Mouse (Mus musculus): ENCODE measurements around the gene Drg1. TPM values are rescaled to one million over a fixed set of nuclear protein-coding genes. Genes with fewer than 3 reads are reported as not detected.
A peak's percentile ranks its signal among the peaks of the same experiment; 100 is the strongest.

The Drg1 gene
- polyA plus RNA-seq, 1 experiment from 2014 or later, result 142 TPM

DNA sequence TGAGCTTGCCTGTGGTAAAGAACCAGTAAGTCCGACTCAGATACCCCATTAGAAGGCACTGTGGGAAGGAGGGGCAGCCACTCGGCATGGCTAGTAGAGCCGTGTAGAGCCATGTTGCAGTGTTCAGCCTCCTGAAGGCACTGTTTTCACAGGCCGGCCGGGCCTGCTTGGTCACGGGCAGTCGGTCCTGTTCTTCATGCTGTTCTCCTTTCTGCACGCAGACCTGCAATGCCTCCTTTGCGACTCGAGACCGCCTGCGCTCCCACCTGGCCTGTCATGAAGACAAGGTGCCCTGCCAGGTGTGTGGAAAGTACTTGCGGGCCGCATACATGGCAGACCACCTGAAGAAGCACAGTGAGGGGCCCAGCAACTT lies 32.6 kb upstream of the Drg1 start:
- Histone ChIP-seq H3K4me3 (no peak overlapping the region), H3K27ac (no peak overlapping the region), H3K4me2 (no peak overlapping the region)

DNA sequence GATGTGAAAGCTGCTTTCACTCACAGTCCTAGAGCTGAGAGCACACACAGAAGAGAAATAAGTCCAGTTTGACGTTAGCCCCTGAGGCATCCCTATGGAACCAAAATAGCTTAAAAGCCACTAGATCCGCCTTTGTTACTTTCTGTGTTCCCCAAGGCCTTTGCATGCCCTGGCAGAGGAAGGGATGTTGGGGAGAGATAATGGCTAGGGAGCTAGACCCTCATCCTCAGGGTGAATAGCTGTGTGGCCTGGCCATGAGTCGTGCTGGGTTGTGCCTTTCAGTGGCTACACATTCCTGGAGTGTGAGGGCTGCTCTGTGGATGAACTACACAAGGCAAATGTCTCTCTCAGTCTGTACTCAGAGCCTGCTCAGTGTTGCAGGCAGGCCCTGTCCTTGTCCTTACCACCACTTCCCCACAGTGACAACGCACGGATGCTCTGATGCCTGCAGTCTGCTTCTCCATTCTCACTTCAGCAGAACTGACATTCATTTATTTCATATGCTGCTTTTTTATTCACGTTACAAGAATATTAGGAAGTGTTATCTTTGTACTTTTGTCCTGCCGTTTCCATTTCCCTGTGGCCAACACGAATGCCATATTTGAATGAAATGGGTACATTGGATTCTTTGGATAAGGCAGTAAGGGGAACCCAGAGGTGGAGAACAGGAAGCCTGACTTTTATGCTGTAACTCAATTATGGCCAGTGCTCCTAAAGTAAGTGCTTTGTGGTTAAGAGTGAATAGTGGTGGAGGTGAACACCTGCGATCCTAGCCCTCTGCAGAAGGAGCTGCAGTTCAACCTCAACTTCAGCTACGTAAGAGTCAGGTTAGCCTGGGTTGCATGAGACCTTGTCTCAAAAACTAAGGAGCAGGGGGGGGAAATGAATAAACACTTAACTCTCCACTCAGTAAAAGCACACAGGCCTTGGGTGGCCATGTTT lies 31.9 kb upstream of the Drg1 start:
- Histone ChIP-seq H3K4me1 (replicated peaks) (peaks cover 41% of the 10 kb centered on the region), H3K27ac (no peak overlapping the region)

More for the DNA sequence above, 32.6 kb upstream of the Drg1 start:
- H3K27me3 ChIP-seq, result no peaks in the 10 kb centered on the region
- H3K4me1 ChIP-seq (replicated peaks), result peaks cover 34% of the 10 kb centered on the region
- no peak for ATAC-seq (replicated peaks; ENCODE audit: insufficient number of reproducible peaks, insufficient read depth, low FRiP score, low read depth)
- H3K36me3 ChIP-seq, result peaks cover 65% of the 10 kb centered on the region
- H3K9me3 ChIP-seq (replicated peaks), result no peaks in the 10 kb centered on the region
- no peak overlapping the region for H3K9ac ChIP-seq
- WGBS, result 85% methylated on average over 14 of the region's 14 CpGs

GRCm38 (mm10) chr11:3296056-3296455 lies 29.8 kb upstream of the Drg1 start:
- no peak overlapping the region for H3K4me2 ChIP-seq
- H3K27me3 ChIP-seq, result no peaks in the 10 kb centered on the region
- peaks cover 48% of the 10 kb centered on the region for H3K4me1 ChIP-seq (replicated peaks)
- no peak overlapping the region for H3K9ac ChIP-seq
- no peak overlapping the region for H3K27ac ChIP-seq
- no peak overlapping the region for H3K4me3 ChIP-seq
- no peaks in the 10 kb centered on the region for H3K9me3 ChIP-seq (replicated peaks)
- H3K36me3 ChIP-seq, result peaks cover 58% of the 10 kb centered on the region
- WGBS, result 65% methylated on average over 5 of the region's 5 CpGs
- no peak for ATAC-seq (replicated peaks; ENCODE audit: insufficient number of reproducible peaks, insufficient read depth, low FRiP score, low read depth)

More for the DNA sequence above, 31.9 kb upstream of the Drg1 start:
- H3K27me3 ChIP-seq, result no peaks in the 10 kb centered on the region
- no peaks in the 10 kb centered on the region for H3K9me3 ChIP-seq (replicated peaks)
- H3K36me3 ChIP-seq, result peaks cover 68% of the 10 kb centered on the region
- no peak overlapping the region for H3K4me3 ChIP-seq
- 78% methylated on average over 10 of the region's 10 CpGs for WGBS
- ATAC-seq (replicated peaks; ENCODE audit: insufficient number of reproducible peaks, insufficient read depth, low FRiP score, low read depth), result no peak
- no peak overlapping the region for H3K9ac ChIP-seq
- no peak overlapping the region for H3K4me2 ChIP-seq

GRCm38 (mm10) chr11:3294641-3295040 lies 28.4 kb upstream of the Drg1 start:
- H3K9ac ChIP-seq, result no peak overlapping the region
- 95% methylated on average over 2 of the region's 2 CpGs for WGBS
- no peak overlapping the region for H3K4me2 ChIP-seq
- H3K36me3 ChIP-seq, result peaks cover 44% of the 10 kb centered on the region
- H3K9me3 ChIP-seq (replicated peaks), result no peaks in the 10 kb centered on the region
- no peak for ATAC-seq (replicated peaks; ENCODE audit: insufficient number of reproducible peaks, insufficient read depth, low FRiP score, low read depth)
- no peaks in the 10 kb centered on the region for H3K27me3 ChIP-seq
- H3K4me3 ChIP-seq, result 0 out of 2 replicates have a peak overlapping the region, but pooled peaks have one; percentile 77
- no peak overlapping the region for H3K27ac ChIP-seq
- peaks cover 50% of the 10 kb centered on the region for H3K4me1 ChIP-seq (replicated peaks)

DNA sequence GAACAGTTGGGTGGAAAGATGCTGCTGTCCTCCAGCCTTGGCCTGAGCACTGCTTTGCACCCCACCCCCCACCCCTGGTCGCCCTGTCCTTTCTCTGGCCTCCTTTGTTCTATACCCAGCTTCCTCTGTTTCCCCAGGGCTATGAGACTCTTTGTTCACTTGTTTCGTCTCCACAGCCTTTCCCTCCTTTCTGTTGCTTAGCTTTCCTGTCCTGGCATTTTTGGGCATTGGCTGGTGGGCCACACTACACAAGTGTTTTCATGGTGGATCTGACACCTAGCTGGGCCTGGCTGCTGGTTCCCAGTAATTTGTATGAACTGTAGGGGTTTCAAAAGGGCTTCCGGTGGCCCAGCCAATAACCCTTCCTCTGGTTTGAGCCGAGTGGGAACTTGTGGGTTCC lies 27.1 kb upstream of the Drg1 start:
- H3K4me2 ChIP-seq, result peak overlapping the region; percentile 85
- H3K4me3 ChIP-seq, result peak overlapping the region; percentile 77
- no peaks in the 10 kb centered on the region for H3K27me3 ChIP-seq
- WGBS, result 53% methylated on average over 4 of the region's 4 CpGs
- peaks cover 31% of the 10 kb centered on the region for H3K36me3 ChIP-seq
- peak overlapping the region; percentile 99; the same call in 1 of the 2 replicates for H3K27ac ChIP-seq
- H3K9ac ChIP-seq, result peak overlapping the region; percentile 99
- H3K4me1 ChIP-seq (replicated peaks), result peaks cover 53% of the 10 kb centered on the region
- no peaks in the 10 kb centered on the region for H3K9me3 ChIP-seq (replicated peaks)
- ATAC-seq (replicated peaks; ENCODE audit: insufficient number of reproducible peaks, insufficient read depth, low FRiP score, low read depth), result no peak

DNA sequence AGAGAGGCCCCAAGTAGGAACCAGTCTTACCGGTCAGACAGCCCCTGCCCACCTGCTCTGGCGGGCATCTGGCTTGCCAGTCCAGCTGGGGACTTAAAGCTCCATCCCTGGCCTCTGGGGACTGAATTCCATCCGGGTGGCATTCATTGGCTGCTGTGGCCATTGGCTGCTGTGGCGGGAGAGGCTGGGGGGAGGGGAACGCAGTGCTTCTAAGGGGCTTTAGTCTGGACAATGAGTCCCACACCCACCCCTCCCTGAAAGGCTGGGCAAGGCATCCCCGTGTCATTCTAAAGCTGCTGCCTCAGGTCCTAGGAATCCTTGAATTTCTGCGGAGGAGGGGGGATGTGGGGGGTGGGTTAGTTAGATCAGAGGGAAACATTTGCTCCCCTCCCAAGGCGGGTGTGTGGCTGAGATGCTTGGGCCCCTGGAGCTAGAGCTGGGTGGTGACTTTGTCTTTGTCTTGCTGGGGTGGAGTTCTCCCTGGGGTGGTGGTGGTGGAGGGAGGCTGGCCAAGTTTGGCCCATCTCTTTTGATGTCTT lies 26.6 kb upstream of the Drg1 start:
- Histone ChIP-seq H3K9ac (peak overlapping the region; percentile 99), H3K4me2 (peak overlapping the region; percentile 85), H3K4me1 (replicated peaks) (peaks cover 57% of the 10 kb centered on the region), H3K9me3 (replicated peaks) (no peaks in the 10 kb centered on the region), H3K27ac (peak overlapping the region; percentile 99), H3K4me3 (peak overlapping the region; percentile 77), H3K27me3 (no peaks in the 10 kb centered on the region), H3K36me3 (peaks cover 31% of the 10 kb centered on the region)
- no peak for ATAC-seq (replicated peaks; ENCODE audit: insufficient number of reproducible peaks, insufficient read depth, low FRiP score, low read depth)
- 4% methylated on average over 8 of the region's 8 CpGs for WGBS

DNA sequence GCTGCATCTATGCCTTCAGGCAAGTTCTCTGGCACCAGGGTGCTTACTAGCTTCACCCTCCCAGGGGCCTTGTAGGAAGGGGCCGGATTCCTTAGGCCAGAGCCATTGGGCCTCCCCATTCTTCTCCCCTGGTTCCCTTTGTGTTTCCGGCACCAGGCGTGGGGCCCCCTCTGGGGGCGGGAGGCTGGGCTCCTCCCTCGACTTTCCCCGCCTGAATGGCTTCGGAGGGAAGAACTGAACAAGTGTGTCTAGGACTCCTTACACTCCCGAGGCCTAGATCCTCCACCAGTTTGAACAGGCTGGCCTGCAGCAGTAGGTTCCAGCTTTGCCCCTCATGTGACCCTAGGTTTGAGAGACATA lies 25.8 kb upstream of the Drg1 start:
- Histone ChIP-seq H3K9me3 (replicated peaks) (no peaks in the 10 kb centered on the region), H3K27ac (peak overlapping the region; percentile 99), H3K4me3 (peak overlapping the region; percentile 77), H3K9ac (peak overlapping the region; percentile 99), H3K36me3 (peaks cover 31% of the 10 kb centered on the region), H3K27me3 (no peaks in the 10 kb centered on the region), H3K4me1 (replicated peaks) (peaks cover 57% of the 10 kb centered on the region), H3K4me2 (peak overlapping the region; percentile 85)
- WGBS, result under 1% methylated on average over 8 of the region's 8 CpGs
- ATAC-seq (replicated peaks; ENCODE audit: insufficient number of reproducible peaks, insufficient read depth, low FRiP score, low read depth), result no peak

- no peak for ATAC-seq (replicated peaks; ENCODE audit: insufficient number of reproducible peaks, insufficient read depth, low FRiP score, low read depth)
- peaks cover 29% of the 10 kb centered on the region for H3K36me3 ChIP-seq
- H3K4me2 ChIP-seq, result peak overlapping the region; percentile 85
- H3K4me3 ChIP-seq, result peak overlapping the region; percentile 77
- WGBS, result 2% methylated on average over 26 of the region's 26 CpGs
- H3K27ac ChIP-seq, result peak overlapping the region; percentile 99
- peak overlapping the region; percentile 99 for H3K9ac ChIP-seq
- peaks cover 57% of the 10 kb centered on the region for H3K4me1 ChIP-seq (replicated peaks)
- no peaks in the 10 kb centered on the region for H3K27me3 ChIP-seq
- H3K9me3 ChIP-seq (replicated peaks), result no peaks in the 10 kb centered on the region
Measured at GRCm38 (mm10) chr11:3291311-3292061, 25.3 kb upstream of the Drg1 start.

DNA sequence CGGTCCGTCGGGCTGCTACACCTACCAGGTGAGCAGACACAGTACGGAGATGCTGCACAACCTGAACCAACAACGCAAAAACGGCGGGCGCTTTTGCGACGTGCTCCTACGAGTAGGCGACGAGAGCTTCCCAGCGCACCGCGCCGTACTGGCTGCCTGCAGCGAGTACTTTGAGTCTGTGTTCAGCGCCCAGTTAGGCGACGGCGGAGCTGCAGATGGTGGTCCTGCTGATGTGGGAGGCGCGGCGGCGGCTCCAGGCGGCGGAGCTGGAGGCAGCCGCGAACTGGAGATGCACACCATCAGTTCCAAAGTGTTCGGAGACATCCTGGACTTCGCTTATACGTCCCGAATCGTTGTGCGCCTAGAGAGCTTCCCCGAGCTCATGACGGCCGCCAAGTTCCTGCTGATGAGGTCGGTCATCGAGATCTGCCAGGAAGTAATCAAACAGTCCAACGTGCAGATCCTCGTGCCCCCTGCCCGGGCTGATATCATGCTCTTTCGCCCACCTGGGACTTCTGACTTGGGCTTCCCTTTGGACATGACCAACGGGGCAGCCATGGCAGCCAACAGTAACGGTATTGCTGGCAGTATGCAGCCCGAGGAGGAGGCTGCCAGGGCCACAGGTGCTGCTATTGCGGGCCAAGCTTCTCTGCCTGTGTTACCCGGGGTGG lies 24.6 kb upstream of the Drg1 start:
- WGBS, result under 1% methylated on average over 50 of the region's 50 CpGs
- ATAC-seq (replicated peaks; ENCODE audit: insufficient number of reproducible peaks, insufficient read depth, low FRiP score, low read depth), result no peak
- H3K27me3 ChIP-seq, result no peaks in the 10 kb centered on the region
- peaks cover 53% of the 10 kb centered on the region for H3K4me1 ChIP-seq (replicated peaks)
- peak overlapping the region; percentile 77 for H3K4me3 ChIP-seq
- peak overlapping the region; percentile 99 for H3K27ac ChIP-seq
- H3K36me3 ChIP-seq, result peaks cover 25% of the 10 kb centered on the region
- no peaks in the 10 kb centered on the region for H3K9me3 ChIP-seq (replicated peaks)
- H3K4me2 ChIP-seq, result peak overlapping the region; percentile 85
- peak overlapping the region; percentile 99 for H3K9ac ChIP-seq

- WGBS, result under 1% methylated on average over 79 of the region's 92 CpGs
- Histone ChIP-seq H3K4me1 (replicated peaks) (peaks cover 48% of the 10 kb centered on the region), H3K9me3 (replicated peaks) (no peaks in the 10 kb centered on the region), H3K36me3 (peaks cover 20% of the 10 kb centered on the region), H3K4me2 (peak overlapping the region; percentile 85), H3K4me3 (peak overlapping the region; percentile 77), H3K27me3 (no peaks in the 10 kb centered on the region), H3K27ac (peak overlapping the region; percentile 99), H3K9ac (peak overlapping the region; percentile 99)
- peak; percentile 66 for ATAC-seq (replicated peaks; ENCODE audit: insufficient number of reproducible peaks, insufficient read depth, low FRiP score, low read depth)
Measured at GRCm38 (mm10) chr11:3289803-3290639, 23.8 kb upstream of the Drg1 start.

Data from heart, embryonic 15.5 days (tissue).